Mouse (Mus musculus) hindbrain, embryonic 15.5 days (tissue): Measurements from ENCODE around the gene Col18a1. TPM values are rescaled to one million over a fixed set of nuclear protein-coding genes. Genes with fewer than 3 reads are reported as not detected.

Experiments used
- ATAC-seq: fragments of 200-750 bp; cut with Nextera tagmentation; 2 replicates; pipeline ENCODE4 v1.8.0; 2017; ENCODE audit warnings: low read depth, moderate number of reproducible peaks, moderate TSS enrichment; ENCODE audit not compliant: low FRiP score
- H3K27ac ChIP-seq: fragments of 300-500 bp; sonication (generic); replicated peaks from 2 replicates; pipeline ENCODE4 v1.5.1; 2015; ENCODE audit warnings: mild to moderate bottlenecking, inconsistent platforms
- H3K27me3 ChIP-seq: fragments of 300-500 bp; sonication (generic); 2 replicates; pipeline ENCODE4 v1.6.1; 2015; ENCODE audit warnings: control low read depth, inconsistent platforms
- H3K36me3 ChIP-seq: fragments of 300-500 bp; sonication (generic); 2 replicates; pipeline ENCODE4 v1.6.1; 2015; ENCODE audit warnings: control low read depth, inconsistent platforms
- H3K4me1 ChIP-seq: fragments of 300-500 bp; sonication (generic); replicated peaks from 2 replicates; pipeline ENCODE4 v1.6.1; 2015; ENCODE audit warnings: control low read depth, inconsistent platforms
- H3K4me2 ChIP-seq: fragments of 300-500 bp; sonication (generic); 2 replicates; pipeline ENCODE4 v1.6.1; 2015; ENCODE audit warnings: moderate library complexity, mild to moderate bottlenecking, inconsistent platforms
- H3K4me3 ChIP-seq: fragments of 300-500 bp; sonication (generic); 2 replicates; pipeline ENCODE4 v1.5.1; 2015; ENCODE audit warnings: mild to moderate bottlenecking, inconsistent platforms
- H3K9ac ChIP-seq: fragments of 300-500 bp; sonication (generic); 2 replicates; pipeline ENCODE4 v1.6.1; 2015; ENCODE audit warnings: inconsistent platforms
- H3K9me3 ChIP-seq: fragments of 300-500 bp; sonication (generic); 2 replicates; pipeline ENCODE4 v1.6.1; 2016; ENCODE audit warnings: control low read depth, inconsistent platforms
- WGBS: fragments of 180-500 bp; shearing (Covaris S2); methylation state at CpG from one replicate; pipeline ENCODE4 v1.1.7; 2015; 5-methylcytosine and 5-hydroxymethylcytosine counted together
- polyA plus RNA-seq: library from polyadenylated mRNA; unstranded; fragments of >200 nt; fragmentation: Nextera tagmentation; extraction: Ambion mirVana; gene quantifications from 2 replicates; pipeline ENCODE4 v1.2.1, GENCODE M21; 2015

The Col18a1 gene
- polyA plus RNA-seq, 1 experiment from 2014 or later: 40.0 TPM

GRCm38 (mm10) chr10:77200295-77200694 lies 33.9 kb upstream of the Col18a1 start:
- WGBS: 86% methylated on average over 9 of the region's 9 CpGs
- no peak overlapping the region for H3K9ac ChIP-seq

DNA sequence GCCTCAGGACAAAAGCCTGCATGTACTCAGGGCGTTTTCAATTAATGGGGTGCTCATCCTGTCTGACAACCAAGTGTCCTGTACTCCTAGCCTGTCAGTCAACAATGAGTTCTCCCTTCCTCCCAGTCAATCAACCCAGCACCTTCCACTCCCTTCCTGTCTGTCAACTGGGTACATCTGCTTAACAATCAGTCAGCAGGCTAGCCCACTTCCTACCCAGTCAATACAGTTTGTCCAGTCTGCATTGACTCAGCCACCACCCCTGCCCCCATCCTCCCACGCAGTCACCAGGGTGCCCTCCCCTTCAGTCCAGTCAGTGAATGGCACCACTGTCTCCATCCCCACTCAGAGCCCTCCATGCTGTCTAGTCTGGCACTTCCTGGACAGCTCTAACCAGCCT lies 32.9 kb upstream of the Col18a1 start:
- Histone ChIP-seq H3K9me3 (no peaks in the 10 kb centered on the region), H3K9ac (no peak overlapping the region), H3K4me2 (no peak overlapping the region), H3K4me3 (no peak overlapping the region), H3K27me3 (no peaks in the 10 kb centered on the region), H3K36me3 (no peaks in the 10 kb centered on the region), H3K27ac (no peak overlapping the region), H3K4me1 (no peaks in the 10 kb centered on the region)
- ATAC-seq: no peak
- 65% methylated on average over 2 of the region's 2 CpGs for WGBS

More at GRCm38 (mm10) chr10:77200295-77200694, 33.9 kb upstream of the Col18a1 start:
- H3K27me3 ChIP-seq: no peaks in the 10 kb centered on the region
- no peaks in the 10 kb centered on the region for H3K4me1 ChIP-seq
- no peak overlapping the region for H3K4me3 ChIP-seq
- no peaks in the 10 kb centered on the region for H3K36me3 ChIP-seq
- no peak for ATAC-seq
- H3K27ac ChIP-seq: no peak overlapping the region
- no peaks in the 10 kb centered on the region for H3K9me3 ChIP-seq
- H3K4me2 ChIP-seq: no peak overlapping the region

DNA sequence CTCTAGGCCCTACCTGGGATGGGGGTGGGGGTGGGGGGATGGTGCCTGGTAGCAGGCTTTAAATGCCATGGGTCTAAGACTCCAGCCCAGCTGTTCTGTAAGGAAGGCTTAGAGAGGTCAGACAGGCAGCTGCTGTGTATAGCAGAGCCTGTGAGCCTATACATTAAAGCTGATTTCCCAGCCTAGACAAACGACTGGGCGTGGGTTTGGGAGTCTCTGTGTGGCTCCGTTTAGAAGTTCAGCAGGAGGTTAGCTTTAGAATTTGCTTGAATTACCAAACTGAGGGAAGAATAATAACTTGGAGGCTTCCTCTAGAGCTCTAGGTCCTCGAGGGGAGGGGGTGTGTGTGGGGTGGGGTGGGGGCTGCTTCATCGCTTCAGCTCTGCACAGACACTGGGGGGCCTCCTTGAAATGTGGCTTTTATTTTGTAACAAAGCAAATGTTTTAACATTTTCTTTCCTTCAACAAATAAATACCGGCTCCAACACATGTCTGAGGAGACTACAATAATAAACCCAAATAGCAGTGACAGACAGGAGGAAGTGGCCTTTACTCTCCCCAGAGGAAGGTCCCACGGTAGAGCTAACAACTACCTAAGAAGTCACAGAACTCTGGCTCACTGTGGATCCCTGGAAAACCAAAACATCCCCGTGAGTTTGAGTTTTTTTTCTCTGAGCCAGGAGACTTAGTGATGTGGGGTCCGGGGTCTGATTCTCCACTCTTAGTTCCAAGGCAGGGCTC lies 31.3 kb upstream of the Col18a1 start:
- Histone ChIP-seq H3K36me3 (no peaks in the 10 kb centered on the region), H3K27me3 (no peaks in the 10 kb centered on the region), H3K9ac (no peak overlapping the region), H3K9me3 (no peaks in the 10 kb centered on the region), H3K4me3 (no peak overlapping the region), H3K4me1 (no peaks in the 10 kb centered on the region), H3K27ac (no peak overlapping the region), H3K4me2 (no peak overlapping the region)
- WGBS: 20% methylated on average over 9 of the region's 9 CpGs
- ATAC-seq: no peak

- Histone ChIP-seq H3K27me3 (no peaks in the 10 kb centered on the region), H3K36me3 (no peaks in the 10 kb centered on the region), H3K4me3 (no peak overlapping the region), H3K9ac (no peak overlapping the region), H3K27ac (no peak overlapping the region), H3K4me2 (no peak overlapping the region), H3K9me3 (no peaks in the 10 kb centered on the region), H3K4me1 (peaks cover 3% of the 10 kb centered on the region; the same call in 1 of the 2 replicates)
- WGBS: 80% methylated on average over 4 of the region's 4 CpGs
- no peak for ATAC-seq
These were observed 30.3 kb upstream of the Col18a1 start for GRCm38 (mm10) chr10:77196676-77197075.

DNA sequence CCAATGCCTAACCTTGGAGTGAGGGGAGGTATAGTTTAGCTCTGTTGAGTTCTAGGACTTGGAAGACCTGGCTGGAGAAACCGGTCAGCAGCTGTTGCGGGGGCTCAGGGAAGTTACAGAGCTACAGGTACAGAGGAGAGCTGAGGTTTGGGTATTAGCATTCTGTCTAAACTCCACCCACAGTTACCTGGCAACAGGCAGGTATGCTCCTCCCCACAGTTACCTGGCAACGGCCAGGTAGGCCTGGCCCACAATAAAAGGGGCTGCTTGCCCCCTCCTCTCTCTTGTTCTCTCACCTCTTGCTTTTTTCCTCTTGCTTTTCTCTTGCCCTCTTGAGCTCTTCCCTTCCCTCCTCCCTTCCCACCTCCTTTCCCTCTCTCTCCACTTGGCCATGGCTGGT lies 29.8 kb upstream of the Col18a1 start:
- Histone ChIP-seq H3K36me3 (no peaks in the 10 kb centered on the region), H3K9ac (no peak overlapping the region), H3K27ac (no peak overlapping the region), H3K4me2 (no peak overlapping the region), H3K4me3 (no peak overlapping the region), H3K4me1 (peaks cover 9% of the 10 kb centered on the region), H3K27me3 (no peaks in the 10 kb centered on the region), H3K9me3 (no peaks in the 10 kb centered on the region)
- no peak for ATAC-seq
- WGBS: 90% methylated on average over 3 of the region's 3 CpGs

- H3K9ac ChIP-seq: no peak overlapping the region
- H3K4me2 ChIP-seq: no peak overlapping the region
- no peak for ATAC-seq
- H3K4me1 ChIP-seq: peaks cover 16% of the 10 kb centered on the region
- no peaks in the 10 kb centered on the region for H3K36me3 ChIP-seq
- no peaks in the 10 kb centered on the region for H3K27me3 ChIP-seq
- no peak overlapping the region for H3K4me3 ChIP-seq
- H3K27ac ChIP-seq: no peak overlapping the region
- no peaks in the 10 kb centered on the region for H3K9me3 ChIP-seq
These were observed 27.1 kb upstream of the Col18a1 start for GRCm38 (mm10) chr10:77193495-77193894.

DNA sequence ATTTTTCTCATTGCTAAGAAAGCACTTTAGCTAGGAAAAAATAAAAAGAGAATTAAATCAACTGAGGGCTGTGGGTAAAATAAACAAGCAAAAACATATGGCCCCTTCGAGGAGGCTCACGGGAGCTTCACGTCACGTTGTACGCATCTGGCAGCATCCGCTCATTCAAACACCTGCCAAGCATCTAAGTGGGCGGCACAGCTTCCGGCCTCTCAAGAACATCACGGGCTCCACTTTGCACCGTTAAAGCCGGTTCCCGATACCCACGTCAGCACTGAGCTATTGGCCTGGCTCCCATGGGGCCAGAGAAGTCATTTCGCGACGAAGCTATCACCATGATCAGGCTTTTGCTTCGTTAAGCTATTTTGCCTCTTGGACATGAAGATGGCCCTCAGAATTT lies 26.4 kb upstream of the Col18a1 start:
- no peak overlapping the region for H3K9ac ChIP-seq
- H3K4me2 ChIP-seq: peak overlapping the region; percentile 22; the same call in 1 of the 2 replicates
- no peak for ATAC-seq
- no peak overlapping the region for H3K4me3 ChIP-seq
- WGBS: 64% methylated on average over 17 of the region's 17 CpGs
- H3K9me3 ChIP-seq: no peaks in the 10 kb centered on the region
- no peaks in the 10 kb centered on the region for H3K36me3 ChIP-seq
- H3K4me1 ChIP-seq: peaks cover 16% of the 10 kb centered on the region
- H3K27me3 ChIP-seq: no peaks in the 10 kb centered on the region
- no peak overlapping the region for H3K27ac ChIP-seq

GRCm38 (mm10) chr10:77190967-77191915 lies 24.9 kb upstream of the Col18a1 start:
- Histone ChIP-seq H3K27ac (0 out of 2 replicates have a peak overlapping the region, but pooled peaks have one; percentile 34), H3K27me3 (no peaks in the 10 kb centered on the region), H3K4me1 (peaks cover 16% of the 10 kb centered on the region), H3K9ac (no peak overlapping the region), H3K4me3 (no peak overlapping the region), H3K36me3 (no peaks in the 10 kb centered on the region), H3K9me3 (no peaks in the 10 kb centered on the region), H3K4me2 (no peak overlapping the region)
- 14% methylated on average over 10 of the region's 10 CpGs for WGBS
- ATAC-seq: peak; percentile 78

DNA sequence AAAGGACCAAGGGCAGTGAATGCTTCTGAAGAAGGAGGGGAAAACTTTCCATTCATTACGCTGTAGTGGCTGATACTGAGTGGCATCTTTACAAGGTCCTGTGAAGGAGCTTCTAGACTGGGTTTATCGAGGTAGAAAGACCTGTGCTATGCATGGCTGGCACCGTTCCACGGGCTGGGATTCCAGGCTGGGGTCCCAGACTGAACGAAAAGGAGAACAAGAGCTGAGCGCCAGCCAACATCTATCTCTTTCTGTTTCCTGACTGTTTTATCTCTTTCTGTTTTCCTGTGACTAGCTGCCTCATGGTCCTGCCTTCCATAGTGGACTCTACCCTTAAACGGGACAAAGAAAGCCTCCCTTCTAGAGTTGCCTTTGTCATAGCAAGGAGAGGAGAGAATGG lies 21.1 kb upstream of the Col18a1 start:
- no peak overlapping the region for H3K4me3 ChIP-seq
- H3K4me1 ChIP-seq: peaks cover 16% of the 10 kb centered on the region
- ATAC-seq: no peak
- WGBS: 77% methylated on average over 7 of the region's 7 CpGs
- no peak overlapping the region for H3K27ac ChIP-seq
- no peaks in the 10 kb centered on the region for H3K27me3 ChIP-seq
- H3K9ac ChIP-seq: no peak overlapping the region
- H3K9me3 ChIP-seq: no peaks in the 10 kb centered on the region
- no peaks in the 10 kb centered on the region for H3K36me3 ChIP-seq
- H3K4me2 ChIP-seq: no peak overlapping the region

DNA sequence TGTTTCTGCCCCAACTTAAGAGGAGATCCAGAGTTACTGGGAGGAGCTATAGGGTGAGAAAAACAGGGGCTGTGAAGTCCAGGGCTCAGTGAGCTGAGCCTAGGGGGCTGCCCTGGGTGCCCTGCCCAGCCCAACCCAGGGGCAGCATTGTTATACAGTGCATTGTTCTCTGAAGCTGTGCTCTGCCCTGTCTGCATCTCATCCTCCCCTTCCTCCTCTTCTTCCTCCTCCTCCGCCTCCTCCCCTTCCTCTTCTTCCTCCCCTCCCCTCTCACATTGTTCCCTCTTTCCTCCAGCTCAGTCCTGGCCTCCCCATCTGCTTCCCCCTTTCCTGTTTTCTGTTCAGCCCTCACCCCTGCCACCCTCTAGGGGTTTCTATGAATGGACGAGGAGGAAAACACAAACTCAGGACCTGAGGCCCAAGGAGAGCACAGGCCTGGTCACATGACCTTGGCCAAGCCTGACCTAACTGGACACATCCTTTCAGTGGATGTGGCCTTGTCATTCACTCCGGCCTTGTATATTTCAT lies 16.5 kb upstream of the Col18a1 start:
- H3K36me3 ChIP-seq: no peaks in the 10 kb centered on the region
- H3K27me3 ChIP-seq: no peaks in the 10 kb centered on the region
- H3K9ac ChIP-seq: no peak overlapping the region
- 55% methylated on average over 3 of the region's 3 CpGs for WGBS
- ATAC-seq: no peak
- no peak overlapping the region for H3K4me2 ChIP-seq
- H3K4me1 ChIP-seq: no peaks in the 10 kb centered on the region
- H3K4me3 ChIP-seq: no peak overlapping the region
- H3K9me3 ChIP-seq: no peaks in the 10 kb centered on the region
- no peak overlapping the region for H3K27ac ChIP-seq

GRCm38 (mm10) chr10:77180110-77180509 lies 13.8 kb upstream of the Col18a1 start:
- Histone ChIP-seq H3K27ac (no peak overlapping the region), H3K9me3 (no peaks in the 10 kb centered on the region), H3K4me3 (no peak overlapping the region), H3K4me1 (no peaks in the 10 kb centered on the region), H3K36me3 (no peaks in the 10 kb centered on the region), H3K9ac (no peak overlapping the region), H3K27me3 (no peaks in the 10 kb centered on the region), H3K4me2 (no peak overlapping the region)
- WGBS: 86% methylated on average over 3 of the region's 3 CpGs
- no peak for ATAC-seq

DNA sequence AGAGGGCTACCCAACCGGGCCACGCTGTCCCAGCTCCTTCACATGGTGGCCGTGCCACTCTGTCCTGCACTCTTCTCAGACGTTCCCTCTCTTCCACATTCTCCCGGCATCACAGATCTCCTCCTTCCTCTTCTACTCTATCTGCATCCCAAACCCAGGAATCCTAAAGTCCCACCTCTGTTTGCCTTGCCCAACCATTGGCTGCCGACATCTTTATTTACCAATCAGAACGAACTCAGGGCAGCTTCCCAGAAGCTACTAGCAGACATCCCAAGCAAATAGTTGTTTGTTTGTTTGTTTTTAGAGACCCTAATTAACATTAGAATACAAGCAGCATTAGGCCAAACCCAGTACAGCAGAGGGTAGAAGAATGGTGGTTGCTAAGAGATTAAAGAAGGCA lies 12.3 kb upstream of the Col18a1 start:
- Histone ChIP-seq H3K4me1 (no peaks in the 10 kb centered on the region), H3K4me2 (no peak overlapping the region), H3K9me3 (no peaks in the 10 kb centered on the region), H3K27ac (no peak overlapping the region), H3K9ac (no peak overlapping the region), H3K36me3 (no peaks in the 10 kb centered on the region), H3K27me3 (no peaks in the 10 kb centered on the region), H3K4me3 (no peak overlapping the region)
- 80% methylated on average over 7 of the region's 7 CpGs for WGBS
- no peak for ATAC-seq
